In the genomic region with DNA sequence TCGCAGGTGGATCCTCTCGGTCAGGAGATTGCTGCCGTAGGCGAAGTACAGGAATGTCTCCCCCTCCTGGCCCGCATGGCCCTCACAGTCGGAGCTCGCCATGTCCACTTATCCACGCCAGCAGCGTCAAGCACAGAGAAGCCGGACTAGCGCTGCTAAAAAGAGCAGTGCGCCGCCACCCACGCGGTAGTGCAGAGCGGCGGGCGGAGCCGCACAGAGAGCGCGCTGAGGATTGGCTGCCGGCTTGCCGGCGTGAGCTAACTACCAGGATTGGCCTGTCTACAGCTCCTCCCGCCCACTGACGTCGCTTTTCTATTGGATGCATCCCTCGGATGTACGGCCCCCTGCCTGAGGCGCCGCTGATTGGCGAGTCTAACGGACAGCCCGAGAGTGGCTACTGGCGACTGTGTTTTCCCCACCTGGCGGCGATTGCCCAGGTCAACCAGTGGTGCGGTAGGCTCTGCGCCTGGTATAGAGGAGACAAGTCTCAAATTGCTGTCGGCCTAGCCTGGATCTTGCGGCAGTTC, we compare ENCODE assay signal across 8 mouse cellular contexts. TPM values are rescaled to one million over a fixed set of nuclear protein-coding genes. Genes with fewer than 3 reads are reported as not detected.
DNase-seq lines count a peak whose midpoint lies in the region; ATAC-seq and TF ChIP-seq lines count a peak whose summit lies in the region.

A gene (minus strand): TSS at position 217 of the 527 bp plus-strand sequence.

- peak within 1 kb of the TSS; percentile 18; the same call in 1 of the 2 replicates for H3K9ac ChIP-seq in embryonic facial prominence, embryonic 15.5 days
- H3K9ac ChIP-seq in limb, embryonic 14.5 days (ENCODE audit: low read depth, low read length, severe bottlenecking) = peak within 1 kb of the TSS; percentile 29
- peak within 1 kb of the TSS; percentile 50 for H3K9ac ChIP-seq in midbrain, postnatal 0 days (replicated peaks; ENCODE audit: low read length, poor library complexity, severe bottlenecking)

- H3K27me3 ChIP-seq in embryonic facial prominence, embryonic 15.5 days = no peaks in the 10 kb centered on the region
- H3K27me3 ChIP-seq in limb, embryonic 14.5 days (ENCODE audit: control insufficient read depth, insufficient read depth, low read length) = no peaks in the 10 kb centered on the region
- H3K27me3 ChIP-seq in midbrain, postnatal 0 days (ENCODE audit: insufficient read depth, low read length) = no peaks in the 10 kb centered on the region

- TF ChIP-seq POLR2A in bone marrow, adult 2 months (IDR thresholded peaks at IDR 0.05; ENCODE audit: borderline replicate concordance, control insufficient read depth, low read depth, low read length) = peak; percentile 73
- TF ChIP-seq POLR2A in limb, embryonic 14.5 days (IDR thresholded peaks at IDR 0.05; ENCODE audit: borderline replicate concordance, extremely low read depth, insufficient read depth, insufficient read length) = no peak

- H3K9me3 ChIP-seq in embryonic facial prominence, embryonic 15.5 days (replicated peaks) = no peaks in the 10 kb centered on the region
- no peaks in the 10 kb centered on the region for H3K9me3 ChIP-seq in limb, embryonic 14.5 days (ENCODE audit: control insufficient read depth, low read length)
- H3K9me3 ChIP-seq in midbrain, postnatal 0 days (ENCODE audit: low read length) = no peaks in the 10 kb centered on the region

- peak; percentile 100 for ATAC-seq in embryonic facial prominence, embryonic 15.5 days (ENCODE audit: insufficient number of reproducible peaks, low FRiP score, low TSS enrichment, low read depth)
- peak; percentile 100 for ATAC-seq in limb, embryonic 14.5 days (ENCODE audit: low FRiP score, low read depth)
- peak; percentile 100 for ATAC-seq in midbrain, postnatal 0 days (ENCODE audit: low FRiP score)

- peak within 1 kb of the TSS; percentile 62 for H3K27ac ChIP-seq in bone marrow, adult 2 months (ENCODE audit: control insufficient read depth, insufficient read depth, low read depth, low read length, poor library complexity)
- H3K27ac ChIP-seq in embryonic facial prominence, embryonic 15.5 days (replicated peaks) = no peak within 1 kb of the TSS
- H3K27ac ChIP-seq in limb, embryonic 14.5 days (replicated peaks; ENCODE audit: low read depth, low read length) = no peak within 1 kb of the TSS
- H3K27ac ChIP-seq in midbrain, postnatal 0 days (ENCODE audit: low read depth, low read length) = 0 out of 2 replicates have a peak within 1 kb of the TSS, but pooled peaks have one; percentile 18

- peaks cover 3% of the 10 kb centered on the region; the same call in 1 of the 2 replicates for H3K4me1 ChIP-seq in bone marrow, adult 2 months (ENCODE audit: control insufficient read depth, insufficient read depth, low read length)
- H3K4me1 ChIP-seq in embryonic facial prominence, embryonic 15.5 days = peaks cover 12% of the 10 kb centered on the region
- H3K4me1 ChIP-seq in limb, embryonic 14.5 days (ENCODE audit: control insufficient read depth, insufficient read depth, low read length) = no peaks in the 10 kb centered on the region
- no peaks in the 10 kb centered on the region for H3K4me1 ChIP-seq in midbrain, postnatal 0 days (ENCODE audit: insufficient read depth, low read length)

- peak; percentile 94 for DNase-seq in 416B (ENCODE audit: low read depth)
- peak; percentile 96 for DNase-seq in heart, adult 8-10 months (ENCODE audit: low spot score)
- DNase-seq in kidney, adult 9 months = peak; percentile 98
- DNase-seq in limb, embryonic 14.5 days (ENCODE audit: low spot score) = peak; percentile 98
- peak; percentile 99 for DNase-seq in midbrain, postnatal 0 days (ENCODE audit: low spot score)
- peak; percentile 83 to 85 for DNase-seq in spleen, postnatal 14 days (ENCODE audit: low spot score in 2 of 2)

- no peaks in the 10 kb centered on the region for H3K36me3 ChIP-seq in embryonic facial prominence, embryonic 15.5 days
- H3K36me3 ChIP-seq in limb, embryonic 14.5 days (ENCODE audit: control insufficient read depth, insufficient read depth, low read length) = no peaks in the 10 kb centered on the region
- no peaks in the 10 kb centered on the region for H3K36me3 ChIP-seq in midbrain, postnatal 0 days (ENCODE audit: insufficient read depth, low read length)

- H3K4me2 ChIP-seq in embryonic facial prominence, embryonic 15.5 days (replicated peaks) = peak within 1 kb of the TSS; percentile 93
- peak within 1 kb of the TSS; percentile 66 for H3K4me2 ChIP-seq in limb, embryonic 14.5 days (replicated peaks; ENCODE audit: low read depth, low read length, severe bottlenecking)
- peak within 1 kb of the TSS; percentile 79 for H3K4me2 ChIP-seq in midbrain, postnatal 0 days (ENCODE audit: low read depth, low read length, poor library complexity, severe bottlenecking)

- peak within 1 kb of the TSS; percentile 78 for H3K4me3 ChIP-seq in bone marrow, adult 2 months (replicated peaks; ENCODE audit: control insufficient read depth, low read depth, low read length)
- peak within 1 kb of the TSS; percentile 59 for H3K4me3 ChIP-seq in embryonic facial prominence, embryonic 15.5 days (replicated peaks)
- peak within 1 kb of the TSS; percentile 43 for H3K4me3 ChIP-seq in limb, embryonic 14.5 days (replicated peaks; ENCODE audit: low read length)
- peak within 1 kb of the TSS; percentile 54 for H3K4me3 ChIP-seq in midbrain, postnatal 0 days (ENCODE audit: low read depth, low read length)

- peak; percentile 70 for TF ChIP-seq CTCF in bone marrow, adult 2 months (IDR thresholded peaks at IDR 0.05; ENCODE audit: control insufficient read depth, insufficient read depth, low read length)
- peak; percentile 74 for TF ChIP-seq CTCF in midbrain, postnatal 0 days (IDR thresholded peaks at IDR 0.05)

- WGBS in bone marrow, adult 2 months = under 1% methylated on average over 41 of the region's 41 CpGs
- WGBS in embryonic facial prominence, embryonic 15.5 days = under 1% methylated on average over 41 of the region's 41 CpGs
- under 1% methylated on average over 36 of the region's 41 CpGs for WGBS in limb, embryonic 14.5 days
- WGBS in midbrain, postnatal 0 days = under 1% methylated on average over 41 of the region's 41 CpGs

RNA-seq across cellular contexts. Expression of the gene that starts here (rescaled TPM):
- polyA plus RNA-seq in bone marrow, adult 2 months (2011; ENCODE audit: insufficient read depth, insufficient read length, low replicate concordance, missing spikeins) = 3.0 and 13.2 TPM in 2 replicates
- 23.6 and 24.1 TPM in 2 replicates for polyA plus RNA-seq in embryonic facial prominence, embryonic 15.5 days (2015; fragmentation: Nextera tagmentation; extraction: Ambion mirVana)
- total RNA-seq in heart, adult 8-10 months (2022) = 10 to 100 TPM; 24.9 to 36.1 (median 27.0) TPM
- 2.0 and 4.0 TPM in 2 replicates for polyA plus RNA-seq in limb, embryonic 14.5 days (2012; rRNA removed)
- polyA plus RNA-seq in limb, embryonic 14.5 days (2014; fragmentation: Nextera tagmentation; extraction: Ambion mirVana) = 9.3 and 11.4 TPM in 2 replicates
- total RNA-seq in midbrain, postnatal 0 days (2014; rRNA removed) = 1.8 and 2.9 TPM in 2 replicates
- 15.8 and 18.7 TPM in 2 replicates for polyA plus RNA-seq in midbrain, postnatal 0 days (2015; fragmentation: Nextera tagmentation; extraction: Ambion mirVana)

Comparison
In these comparisons a context has a peak if more than half of its experiments do, and no peak if none do; other contexts are left out.
1. H3K27ac ChIP-seq: peak in bone marrow, adult 2 months (single experiment) and midbrain, postnatal 0 days (single experiment); none in embryonic facial prominence, embryonic 15.5 days (single experiment) and limb, embryonic 14.5 days (single experiment).
2. Peak in every context shown above with its lines, with median percentiles within 50 percentile points of each other: DNase-seq, H3K4me3 ChIP-seq, ATAC-seq, H3K4me2 ChIP-seq and H3K9ac ChIP-seq.